Mouse (Mus musculus) lung, adult 2 months (tissue): Measurements from ENCODE around the gene Scd2.
"Not testable (repeated sequence)": the region's sequence is repeated elsewhere in the genome, so short reads cannot be mapped to it uniquely, and the experiment has no call there.

Experiments
- CTCF ChIP-seq: fragments of 200-500 bp; IDR thresholded peaks from 2 replicates; pipeline ENCODE4 v1.5.1; 2011; ENCODE audit warnings: mild to moderate bottlenecking, low read length, control low read depth; ENCODE audit not compliant: insufficient read depth
- POLR2A ChIP-seq: fragments of 200-500 bp; IDR thresholded peaks from 2 replicates; pipeline ENCODE4 v1.6.1; 2011; ENCODE audit warnings: low read depth, mild to moderate bottlenecking, control low read depth, low read length, borderline replicate concordance; ENCODE audit errors: extremely low read depth

GRCm38 (mm10) chr19:44331128-44331527, 37.7 kb downstream of the Scd2 start:
- TF ChIP-seq CTCF, POLR2A: not testable (repeated sequence)
